Mouse (Mus musculus): Measurements from ENCODE around the gene Dock8. TPM values are rescaled to one million over a fixed set of nuclear protein-coding genes. Genes with fewer than 3 reads are reported as not detected.
"Not testable (repeated sequence)": the region's sequence is repeated elsewhere in the genome, so short reads cannot be mapped to it uniquely, and the experiment has no call there.

Gene Dock8
- total and polyA plus RNA-seq, 3 experiments, result 9.4 to 34.7 (median 17.1) TPM

- DNase-seq, result peak; percentile 51
These were observed 819 bp downstream of the Dock8 start for GRCm38 (mm10) chr19:25000153-25000552.

DNA sequence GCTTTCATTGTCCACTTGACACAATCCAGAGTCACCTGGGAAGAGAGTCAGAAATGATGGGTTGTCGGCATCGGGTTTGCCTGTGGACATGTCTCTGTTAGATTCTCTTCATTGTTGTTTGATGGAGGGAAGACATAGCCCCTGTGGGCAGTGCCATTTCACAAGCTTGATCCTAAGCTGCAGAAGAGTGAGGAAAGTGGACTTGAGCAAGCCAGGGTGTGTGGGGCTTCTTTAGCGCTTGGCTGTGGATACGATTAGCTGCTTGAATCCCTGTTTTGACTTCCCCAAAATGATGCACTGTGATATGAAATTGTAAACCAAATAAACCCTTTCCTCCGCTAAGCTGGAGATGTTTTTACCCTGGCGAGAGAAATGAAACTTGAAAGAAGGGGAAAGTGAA, 2.7 kb downstream of the Dock8 start:
- DNase-seq, result no peak

GRCm38 (mm10) chr19:25002828-25003227, 3.5 kb downstream of the Dock8 start:
- DNase-seq, result no peak

- no peak for DNase-seq
These were observed 4.5 kb downstream of the Dock8 start for GRCm38 (mm10) chr19:25003810-25004209.

DNA sequence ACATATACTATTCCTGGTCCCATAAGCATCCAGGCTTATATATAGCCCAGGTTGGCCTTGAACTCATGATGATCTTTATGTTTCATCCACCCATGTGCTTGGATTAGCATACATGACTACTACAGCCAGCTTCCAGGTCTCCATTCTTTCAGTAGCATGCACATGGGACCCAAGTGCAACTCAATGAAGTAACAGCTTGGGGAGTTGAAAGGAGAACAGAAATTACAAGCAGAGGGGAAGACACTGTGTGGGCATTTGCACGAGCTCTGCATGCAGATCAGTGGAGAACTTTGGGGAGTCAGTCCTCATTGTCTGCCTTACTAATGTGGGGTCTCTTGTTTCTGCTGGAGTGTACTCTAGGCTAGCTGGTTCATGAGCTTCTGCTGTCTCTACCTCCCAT, 7.4 kb downstream of the Dock8 start:
- DNase-seq, result no peak

- DNase-seq, result no peak
These were observed 9.2 kb downstream of the Dock8 start for GRCm38 (mm10) chr19:25008509-25008908.

DNA sequence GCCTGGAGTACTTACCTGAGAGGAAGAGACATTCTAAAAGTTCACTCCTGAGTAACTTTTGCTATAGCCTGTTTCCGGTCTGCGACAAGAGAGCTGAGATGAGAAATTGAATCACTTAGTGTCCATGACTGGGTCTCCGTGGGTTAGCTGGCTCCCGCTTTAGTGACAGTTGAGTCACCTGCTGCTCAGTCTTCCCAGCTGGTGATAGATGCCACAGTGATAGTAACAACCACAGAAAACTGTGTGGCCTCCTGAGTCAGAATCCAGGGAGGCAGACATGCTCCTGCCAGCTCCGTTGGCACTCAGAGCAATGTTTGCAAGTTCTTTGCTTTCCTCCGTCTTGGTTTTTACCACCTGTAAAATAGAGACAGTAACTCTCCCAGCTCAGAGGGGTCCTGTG, 23.4 kb downstream of the Dock8 start:
- no peak for DNase-seq

DNA sequence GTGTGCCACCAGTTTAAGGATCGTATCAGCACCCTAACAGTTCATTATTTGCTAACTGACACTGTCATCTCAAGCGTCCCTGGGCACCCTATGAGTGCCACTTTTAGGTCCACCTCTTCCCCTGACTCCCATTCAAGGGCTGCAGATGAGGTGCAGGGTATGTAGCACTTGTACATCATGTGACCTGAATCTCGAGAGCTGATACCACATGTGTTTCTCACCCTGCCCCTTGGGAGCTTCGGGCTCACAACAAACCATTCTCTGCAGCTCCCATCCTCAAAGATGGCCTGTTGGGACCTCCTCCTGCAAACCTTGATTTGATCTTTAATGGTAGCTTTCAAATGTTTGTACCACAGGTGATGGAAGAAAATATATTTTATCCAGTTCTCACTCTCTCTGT, 32.4 kb downstream of the Dock8 start:
- DNase-seq, result no peak

GRCm38 (mm10) chr19:25033008-25033407, 33.7 kb downstream of the Dock8 start:
- not testable (repeated sequence) for DNase-seq

DNA sequence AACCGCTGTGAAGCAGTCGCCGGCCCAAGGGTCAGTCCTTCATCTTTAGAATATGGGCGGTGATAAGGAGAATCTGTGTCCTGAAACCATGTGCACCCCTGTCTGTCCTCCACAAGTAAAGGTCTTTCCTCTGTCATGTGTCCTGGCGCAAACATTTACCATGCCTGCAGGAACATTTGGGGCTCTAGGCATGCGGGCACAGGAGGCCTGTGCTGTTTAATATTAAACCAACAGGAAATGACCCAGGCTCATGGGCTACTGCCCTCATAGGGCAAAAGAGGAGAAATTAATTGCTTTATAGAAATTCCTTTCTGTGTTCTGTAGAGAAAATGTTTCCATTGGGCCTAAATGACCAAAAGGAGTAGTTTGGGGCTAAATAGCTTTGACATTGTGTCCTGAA, 36.5 kb downstream of the Dock8 start:
- DNase-seq, result no peak

- DNase-seq, result no peak
These were observed 37.5 kb downstream of the Dock8 start for GRCm38 (mm10) chr19:25036784-25037183.

- DNase-seq, result no peak
These were observed 37.9 kb downstream of the Dock8 start for GRCm38 (mm10) chr19:25037249-25037648.

DNA sequence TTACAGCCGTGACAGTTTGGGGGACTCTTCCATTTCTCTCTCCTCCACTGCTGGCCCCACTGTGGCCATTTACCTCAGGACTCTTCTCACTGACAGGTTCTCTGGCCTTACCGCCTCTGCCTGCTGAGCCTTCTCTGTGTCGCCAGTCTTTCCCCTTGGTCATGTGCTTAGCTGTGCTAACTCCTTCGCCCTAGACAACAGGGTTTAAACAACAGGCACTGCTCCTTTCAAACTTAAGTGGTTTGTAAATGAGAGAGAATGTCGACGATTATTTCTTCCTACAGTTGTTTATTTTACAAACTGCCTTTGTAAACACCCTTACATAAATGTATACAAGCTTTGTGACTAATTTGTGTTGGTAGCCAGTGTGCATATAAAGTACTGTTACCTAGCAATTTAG, 39.0 kb downstream of the Dock8 start:
- DNase-seq, result no peak

DNA sequence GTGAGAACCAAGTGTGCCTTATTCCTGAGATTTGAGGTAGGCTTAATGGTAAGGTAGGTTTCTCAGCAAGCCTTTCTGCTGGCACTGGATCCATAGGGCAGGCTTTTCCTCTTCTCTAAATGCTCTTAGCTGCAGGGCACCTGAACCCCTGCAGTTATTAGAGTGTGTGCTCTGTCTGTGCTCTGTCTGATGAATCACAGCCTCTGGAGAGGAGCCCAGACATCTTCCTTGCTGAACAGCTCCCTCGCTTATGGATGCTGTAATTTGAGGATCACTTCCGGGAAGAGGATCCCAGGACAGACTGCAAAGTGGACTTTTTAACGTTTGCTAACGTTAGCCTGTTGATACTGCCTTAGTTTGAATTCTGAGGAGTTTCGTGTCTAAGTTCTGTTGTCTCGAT, 41.9 kb downstream of the Dock8 start:
- DNase-seq, result no peak

DNA sequence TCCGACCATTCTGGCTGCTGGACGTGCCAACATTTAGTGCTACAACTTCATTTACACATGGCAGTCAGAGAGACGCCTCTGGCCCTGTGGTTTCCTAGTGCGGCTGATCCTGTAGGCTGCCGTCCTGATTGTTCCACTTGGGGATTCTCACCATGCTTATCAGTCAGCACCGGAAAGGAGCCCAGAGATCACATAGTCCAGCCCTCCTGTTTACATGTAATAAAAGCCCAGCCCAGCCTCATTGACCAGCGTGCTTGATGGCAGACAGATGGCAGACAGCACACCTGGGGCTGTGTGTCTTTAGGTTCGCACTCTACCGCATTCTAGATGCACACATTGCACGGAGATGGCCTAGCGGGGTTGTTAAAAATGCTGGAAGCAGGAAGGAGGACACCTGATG, 43.6 kb downstream of the Dock8 start:
- no peak for DNase-seq

- no peak for DNase-seq
These were observed 44.7 kb downstream of the Dock8 start for GRCm38 (mm10) chr19:25044057-25044456.

DNA sequence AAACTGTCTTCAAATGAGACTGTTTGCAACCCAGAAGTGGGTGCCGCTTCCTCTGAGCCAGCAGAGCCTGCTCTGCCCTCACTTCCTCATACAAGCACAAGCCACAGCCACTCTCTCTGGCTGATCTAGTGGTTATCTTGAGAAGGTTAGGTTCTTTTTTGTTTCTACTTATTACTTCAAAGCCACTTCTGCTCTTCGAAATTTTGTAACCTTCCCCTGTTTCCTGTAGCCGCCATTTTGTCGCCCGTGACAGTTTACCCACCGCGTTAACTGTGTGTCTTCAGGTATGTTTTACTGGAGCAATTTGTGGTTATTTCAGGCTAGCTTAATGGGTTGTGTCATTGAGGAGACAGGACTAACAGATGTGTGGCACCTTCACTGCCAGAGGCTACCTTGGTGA, 53.0 kb downstream of the Dock8 start:
- no peak for DNase-seq

DNA sequence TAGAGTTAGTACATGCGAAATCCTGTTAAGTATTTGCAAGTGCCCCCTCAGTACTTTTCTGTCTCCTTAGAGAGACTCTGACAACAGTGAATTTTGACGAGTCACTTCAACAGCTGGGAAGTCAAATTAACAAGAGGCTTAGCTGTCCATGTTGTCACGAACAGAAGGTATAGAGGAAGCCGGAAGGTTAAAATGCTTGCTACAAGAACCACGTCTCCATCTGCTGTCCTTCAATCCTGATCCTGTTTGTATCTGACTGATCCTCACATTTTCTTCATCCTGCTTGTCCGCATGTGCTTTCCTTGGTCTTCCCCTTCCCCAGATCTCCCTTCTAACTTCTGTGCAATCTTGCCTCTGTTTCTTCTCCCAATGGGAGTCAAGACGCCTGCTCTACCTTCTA, 53.8 kb downstream of the Dock8 start:
- DNase-seq, result no peak

DNA sequence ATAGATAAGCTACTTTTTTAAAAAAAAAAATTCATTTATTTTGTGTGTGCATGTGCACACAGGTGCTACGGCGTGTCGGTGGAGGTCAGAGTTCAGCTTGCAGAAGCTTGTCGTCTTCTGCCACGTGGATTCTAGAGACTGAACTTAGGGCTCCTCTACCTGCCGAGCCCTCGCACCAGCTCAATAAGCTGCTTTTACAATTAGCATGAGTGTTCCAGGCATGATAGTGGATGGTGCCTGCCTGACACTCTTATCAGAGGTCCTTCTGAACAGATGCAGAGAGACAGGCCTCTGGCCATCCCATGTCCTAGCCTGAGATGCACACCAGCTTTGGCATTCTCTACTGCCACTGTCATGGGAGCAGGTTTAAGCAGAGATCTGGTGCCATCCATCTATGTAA, 55.7 kb downstream of the Dock8 start:
- DNase-seq, result no peak

GRCm38 (mm10) chr19:25055559-25055958, 56.2 kb downstream of the Dock8 start:
- DNase-seq, result no peak

DNA sequence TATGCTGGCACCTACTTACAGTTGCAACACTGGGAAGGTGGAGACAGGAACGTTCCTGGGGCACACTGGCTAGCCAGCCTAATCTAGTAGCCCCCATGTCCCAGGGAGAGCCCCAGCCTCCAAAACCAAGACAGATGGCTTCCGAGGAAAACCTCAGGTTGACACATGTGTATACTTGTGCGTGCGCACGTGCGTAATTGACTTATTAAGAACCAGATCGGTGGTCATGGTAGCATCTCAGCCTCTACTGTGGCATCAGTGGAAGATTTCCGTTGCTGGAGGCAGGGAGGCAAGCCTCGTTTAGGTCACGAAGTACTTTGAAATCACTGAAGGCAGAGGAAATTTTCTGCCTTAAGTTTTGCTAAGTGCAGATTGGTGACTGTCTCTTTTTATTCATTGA, 56.9 kb downstream of the Dock8 start:
- no peak for DNase-seq

- DNase-seq, result no peak
These were observed 58.5 kb downstream of the Dock8 start for GRCm38 (mm10) chr19:25057826-25058225.

- no peak for DNase-seq
These were observed 60.6 kb downstream of the Dock8 start for GRCm38 (mm10) chr19:25059847-25060364.

DNA sequence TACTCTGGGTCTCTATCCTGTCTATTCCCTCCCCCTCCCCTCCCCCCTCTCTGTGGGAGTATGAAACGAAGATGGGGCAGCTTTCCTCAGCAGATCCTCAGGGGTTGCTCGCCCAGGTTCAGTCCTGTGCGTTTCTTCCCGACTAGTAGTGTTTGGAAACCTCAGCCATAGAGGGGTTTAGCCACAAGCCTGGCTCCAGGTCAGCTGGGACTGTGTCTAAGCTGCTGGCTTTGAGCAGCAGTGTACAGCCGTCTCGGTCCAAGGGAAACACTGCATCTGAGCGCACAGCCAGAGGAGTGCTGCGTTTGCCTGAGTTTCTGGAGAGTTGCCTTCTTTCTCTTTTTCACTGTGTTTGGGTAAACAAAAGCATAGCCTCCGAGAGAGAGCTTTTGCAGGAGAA, 61.0 kb downstream of the Dock8 start:
- DNase-seq, result peak; percentile 11
